Mouse (Mus musculus) ES-E14 (cell line): ENCODE results near the gene Pth1r. TPM values are rescaled to one million over a fixed set of nuclear protein-coding genes. Genes with fewer than 3 reads are reported as not detected.

Source experiments
- DNase-seq: peaks from one replicate; pipeline ENCODE4 v3.0.0-alpha.2; 2013; ENCODE audit warnings: low read depth, low spot score
- H3K27ac ChIP-seq: 2 replicates; pipeline ENCODE4 v1.5.1; 2012; ENCODE audit warnings: low read depth, mild to moderate bottlenecking, low read length, moderate library complexity, mixed read lengths; ENCODE audit not compliant: poor library complexity, insufficient read depth, severe bottlenecking
- H3K36me3 ChIP-seq: 2 replicates; pipeline ENCODE4 v1.6.1; 2012; ENCODE audit warnings: mild to moderate bottlenecking, low read length, moderate library complexity, mixed read lengths; ENCODE audit not compliant: control insufficient read depth, poor library complexity, insufficient read depth, severe bottlenecking
- H3K4me1 ChIP-seq, 2 experiments: fragments of 150-350 bp in 1 of 2; sonication (generic) in 1 of 2; 2 replicates each; pipeline ENCODE4 v1.6.1; 2012; ENCODE audit warnings: low read length in 2 of 2, mild to moderate bottlenecking in 1 of 2, mixed read lengths in 1 of 2; ENCODE audit not compliant: control insufficient read depth in 2 of 2, insufficient read depth in 2 of 2, poor library complexity in 1 of 2
- H3K4me3 ChIP-seq, 2 experiments: fragments of 150-350 bp in 1 of 2; sonication (generic) in 1 of 2; 2 replicates each; pipeline ENCODE4 v1.5.1; 2012; ENCODE audit warnings: low read length in 2 of 2, low read depth in 1 of 2, mild to moderate bottlenecking in 1 of 2, mixed read lengths in 1 of 2; ENCODE audit not compliant: insufficient read depth in 1 of 2, poor library complexity in 1 of 2, severe bottlenecking in 1 of 2
- H3K9ac ChIP-seq: 2 replicates; pipeline ENCODE4 v1.6.1; 2012; ENCODE audit warnings: low read depth, mild to moderate bottlenecking, low read length, mixed read lengths; ENCODE audit not compliant: poor library complexity, insufficient read depth, severe bottlenecking
- H3K9me3 ChIP-seq: fragments of 150-350 bp; sonication (generic); 2 replicates; pipeline ENCODE4 v1.6.1; 2012; ENCODE audit warnings: low read depth, mild to moderate bottlenecking, low read length; ENCODE audit not compliant: control insufficient read depth, insufficient read depth
- CHD2 ChIP-seq: IDR thresholded peaks from 2 replicates; pipeline ENCODE4 v1.6.1; 2014; ENCODE audit warnings: mild to moderate bottlenecking, low read depth, low read length, inconsistent platforms
- HCFC1 ChIP-seq: IDR thresholded peaks from 2 replicates; pipeline ENCODE4 v1.6.1; 2012; ENCODE audit warnings: low read length, inconsistent platforms, borderline replicate concordance; ENCODE audit not compliant: insufficient read depth
- MAFK ChIP-seq: IDR thresholded peaks from 2 replicates; pipeline ENCODE4 v1.6.1; 2014; ENCODE audit warnings: mild to moderate bottlenecking, low read depth, low read length, inconsistent platforms; ENCODE audit not compliant: insufficient read depth
- ZC3H11A ChIP-seq: IDR thresholded peaks from 2 replicates; pipeline ENCODE4 v1.6.1; 2012; ENCODE audit warnings: low read depth, mild to moderate bottlenecking, inconsistent platforms, low read length, borderline replicate concordance
- ZNF384 ChIP-seq: IDR thresholded peaks from 2 replicates; pipeline ENCODE4 v1.6.1; 2012; ENCODE audit warnings: low read depth, low read length, inconsistent platforms
- in situ Hi-C, 2 experiments: fragments of 600-800 bp; cut with MboI; formaldehyde crosslinking; loops; one replicate each; pipeline ENCODE4 v1.15.1; 2025; ENCODE audit warnings: low sequenced_read_pairs in 2 of 2, inconsistent platforms in 1 of 2; ENCODE audit not compliant: unreplicated experiment in 2 of 2
- total RNA-seq: library from RNA; depleted of rRNA; stranded (reverse); fragments of 300-350 nt; gene quantifications from 2 replicates; pipeline ENCODE4 v1.2.3, GENCODE M21; 2012

Gene Pth1r
- total RNA-seq, 1 experiment: 6.8 TPM

GRCm38 (mm10) chr9:110781256-110781721, 34.3 kb upstream of the Pth1r start:
- H3K4me1 ChIP-seq: no peaks in the 10 kb centered on the region
- in situ Hi-C loops: no loop called here
- no peaks in the 10 kb centered on the region for H3K36me3 ChIP-seq
- H3K9me3 ChIP-seq: no peaks in the 10 kb centered on the region
- DNase-seq: peak; percentile 77
- TF ChIP-seq ZC3H11A (peak; percentile 50), ZNF384 (no peak)
- peak overlapping the region; percentile 78 for H3K9ac ChIP-seq
- H3K27ac ChIP-seq: no peak overlapping the region
- H3K4me3 ChIP-seq: peak overlapping the region; percentile 70 to 83

GRCm38 (mm10) chr9:110779242-110779913, 32.4 kb upstream of the Pth1r start:
- DNase-seq: no peak
- Histone ChIP-seq H3K9me3 (no peaks in the 10 kb centered on the region), H3K9ac (no peak overlapping the region), H3K4me1 (no peaks in the 10 kb centered on the region), H3K4me3 (no peak overlapping the region), H3K36me3 (no peaks in the 10 kb centered on the region), H3K27ac (no peak overlapping the region)
- in situ Hi-C loops: no loop called here
- TF ChIP-seq HCFC1 (no peak), ZC3H11A (no peak), MAFK (no peak), CHD2 (no peak), ZNF384 (no peak)

- DNase-seq: no peak
- Histone ChIP-seq H3K9ac (no peak overlapping the region), H3K36me3 (no peaks in the 10 kb centered on the region), H3K27ac (no peak overlapping the region), H3K9me3 (no peaks in the 10 kb centered on the region), H3K4me3 (no peak overlapping the region), H3K4me1 (no peaks in the 10 kb centered on the region)
- TF ChIP-seq CHD2 (no peak), MAFK (no peak), HCFC1 (no peak), ZNF384 (no peak), ZC3H11A (no peak)
- in situ Hi-C loops: no loop called here
Measured at GRCm38 (mm10) chr9:110778559-110778958, 31.6 kb upstream of the Pth1r start.

GRCm38 (mm10) chr9:110778100-110778499, 31.2 kb upstream of the Pth1r start:
- no peaks in the 10 kb centered on the region for H3K36me3 ChIP-seq
- H3K27ac ChIP-seq: no peak overlapping the region
- H3K4me1 ChIP-seq: no peaks in the 10 kb centered on the region
- TF ChIP-seq HCFC1 (no peak), CHD2 (no peak), ZC3H11A (no peak), ZNF384 (no peak), MAFK (no peak)
- no peak overlapping the region for H3K9ac ChIP-seq
- no peak for DNase-seq
- no peaks in the 10 kb centered on the region for H3K9me3 ChIP-seq
- H3K4me3 ChIP-seq: no peak overlapping the region
- in situ Hi-C loops: no loop called here

GRCm38 (mm10) chr9:110775269-110776022, 28.5 kb upstream of the Pth1r start:
- H3K27ac ChIP-seq: no peak overlapping the region
- DNase-seq: no peak
- no peak overlapping the region for H3K9ac ChIP-seq
- no peaks in the 10 kb centered on the region for H3K4me1 ChIP-seq
- H3K9me3 ChIP-seq: no peaks in the 10 kb centered on the region
- H3K4me3 ChIP-seq: peak overlapping the region in 1 of 2 experiments; percentile 3; a peak in 1 of 4 replicates
- H3K36me3 ChIP-seq: no peaks in the 10 kb centered on the region
- in situ Hi-C loops: no loop called here
- TF ChIP-seq ZNF384: no peak
